Mouse (Mus musculus) erythroblast, embryonic 14.5 days (primary cell): ENCODE measurements around the gene Fcrlb.

Experiments
- GATA1 ChIP-seq: IDR thresholded peaks from 2 replicates; pipeline ENCODE4 v1.6.1; 2012; ENCODE audit warnings: low read length, inconsistent platforms, mixed read lengths
- TAL1 ChIP-seq: IDR thresholded peaks from 3 replicates; pipeline ENCODE4 v1.6.1; 2012; ENCODE audit warnings: low read length, inconsistent platforms, mixed read lengths

DNA sequence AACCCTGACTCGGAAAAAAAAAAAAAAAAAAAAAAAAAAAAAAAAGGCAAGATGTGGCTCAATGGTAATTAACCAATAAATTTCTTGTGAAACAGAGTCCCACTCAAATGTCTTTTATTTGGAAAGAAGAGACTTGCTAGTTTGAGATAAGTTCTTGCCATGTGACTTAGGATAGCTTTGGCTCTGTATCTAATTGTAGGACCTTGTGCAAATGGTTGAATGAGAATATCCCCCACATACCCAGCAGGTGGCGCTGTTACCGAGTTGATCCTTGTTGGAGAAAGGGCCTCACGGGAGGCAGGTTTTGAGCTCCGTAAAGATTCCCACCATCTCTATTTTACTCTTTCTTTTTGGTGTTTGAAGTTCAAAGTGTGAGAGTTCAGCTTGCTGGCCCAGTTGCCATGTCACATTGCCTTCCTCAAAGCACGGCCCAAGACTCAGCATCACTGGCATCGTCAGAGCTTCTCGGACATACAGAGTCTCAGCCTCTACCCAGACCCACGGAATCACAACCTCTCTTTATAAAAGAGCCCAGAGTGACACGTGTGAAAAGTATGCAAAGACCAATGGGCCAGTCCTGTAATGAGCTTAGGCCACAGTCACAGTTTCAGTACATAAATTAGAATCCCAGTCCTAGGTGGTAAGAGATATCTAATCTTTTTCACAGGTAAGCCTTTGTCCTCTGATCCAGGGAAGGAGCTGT is 11.1 kb downstream of the Fcrlb start:
- TF ChIP-seq GATA1 (no peak), TAL1 (no peak)
